Mouse (Mus musculus): Measurements from ENCODE around the gene Tnfrsf1a. TPM values are rescaled to one million over a fixed set of nuclear protein-coding genes. Genes with fewer than 3 reads are reported as not detected.

Tnfrsf1a gene
- polyA plus RNA-seq, 1 experiment from 2014 or later: 37.9 TPM

- WGBS: 56% methylated on average over 6 of the region's 6 CpGs
- Histone ChIP-seq H3K9me3 (replicated peaks) (no peaks in the 10 kb centered on the region), H3K9ac (no peak overlapping the region), H3K27ac (ENCODE audit: poor library complexity, severe bottlenecking) (no peak overlapping the region), H3K4me1 (replicated peaks) (peaks cover 6% of the 10 kb centered on the region), H3K4me3 (no peak overlapping the region), H3K4me2 (no peak overlapping the region), H3K27me3 (replicated peaks) (peaks cover 68% of the 10 kb centered on the region), H3K36me3 (no peaks in the 10 kb centered on the region)
- ATAC-seq (ENCODE audit: insufficient number of reproducible peaks, low FRiP score): no peak
Observed at GRCm38 (mm10) chr6:125323547-125323946, 25.6 kb upstream of the Tnfrsf1a start.

- H3K27ac ChIP-seq (ENCODE audit: poor library complexity, severe bottlenecking): no peak overlapping the region
- peaks cover 52% of the 10 kb centered on the region for H3K27me3 ChIP-seq (replicated peaks)
- H3K4me1 ChIP-seq (replicated peaks): peaks cover 7% of the 10 kb centered on the region
- no peaks in the 10 kb centered on the region for H3K9me3 ChIP-seq (replicated peaks)
- H3K36me3 ChIP-seq: no peaks in the 10 kb centered on the region
- 17% methylated on average over 6 of the region's 6 CpGs for WGBS
- H3K4me3 ChIP-seq: no peak overlapping the region
- H3K9ac ChIP-seq: no peak overlapping the region
- H3K4me2 ChIP-seq: no peak overlapping the region
- no peak; the same call in 1 of the 2 replicates for ATAC-seq (ENCODE audit: insufficient number of reproducible peaks, low FRiP score)
Observed at GRCm38 (mm10) chr6:125325337-125325736, 23.8 kb upstream of the Tnfrsf1a start.

- no peak for ATAC-seq (ENCODE audit: insufficient number of reproducible peaks, low FRiP score)
- WGBS: 76% methylated on average over 5 of the region's 5 CpGs
- Histone ChIP-seq H3K4me2 (no peak overlapping the region), H3K4me3 (no peak overlapping the region), H3K27me3 (replicated peaks) (peaks cover 23% of the 10 kb centered on the region), H3K27ac (ENCODE audit: poor library complexity, severe bottlenecking) (no peak overlapping the region), H3K4me1 (replicated peaks) (peaks cover 11% of the 10 kb centered on the region), H3K9ac (no peak overlapping the region), H3K36me3 (no peaks in the 10 kb centered on the region), H3K9me3 (replicated peaks) (no peaks in the 10 kb centered on the region)
Observed at GRCm38 (mm10) chr6:125328243-125328642, 20.9 kb upstream of the Tnfrsf1a start.

GRCm38 (mm10) chr6:125330626-125331326 lies 18.4 kb upstream of the Tnfrsf1a start:
- Histone ChIP-seq H3K27ac (ENCODE audit: poor library complexity, severe bottlenecking) (no peak overlapping the region), H3K27me3 (replicated peaks) (0 out of 2 replicates have a peak, but pooled peaks cover 11% of the 10 kb centered on the region), H3K4me2 (peak overlapping the region; percentile 93), H3K9me3 (replicated peaks) (no peaks in the 10 kb centered on the region), H3K9ac (peak overlapping the region; percentile 79), H3K36me3 (no peaks in the 10 kb centered on the region), H3K4me3 (peak overlapping the region; percentile 68), H3K4me1 (replicated peaks) (0 out of 2 replicates have a peak, but pooled peaks cover 5% of the 10 kb centered on the region)
- peak; percentile 87 for ATAC-seq (ENCODE audit: insufficient number of reproducible peaks, low FRiP score)
- under 1% methylated on average over 39 of the region's 39 CpGs for WGBS

- ATAC-seq (ENCODE audit: insufficient number of reproducible peaks, low FRiP score): no peak
- Histone ChIP-seq H3K36me3 (no peaks in the 10 kb centered on the region), H3K9ac (no peak overlapping the region), H3K4me2 (no peak overlapping the region), H3K27me3 (replicated peaks) (0 out of 2 replicates have a peak, but pooled peaks cover 5% of the 10 kb centered on the region), H3K27ac (ENCODE audit: poor library complexity, severe bottlenecking) (no peak overlapping the region), H3K4me3 (no peak overlapping the region), H3K4me1 (replicated peaks) (0 out of 2 replicates have a peak, but pooled peaks cover 5% of the 10 kb centered on the region), H3K9me3 (replicated peaks) (no peaks in the 10 kb centered on the region)
- WGBS: 72% methylated on average over 14 of the region's 14 CpGs
Observed at GRCm38 (mm10) chr6:125333112-125333899, 15.9 kb upstream of the Tnfrsf1a start.

- no peak overlapping the region for H3K27ac ChIP-seq (ENCODE audit: poor library complexity, severe bottlenecking)
- no peak overlapping the region for H3K9ac ChIP-seq
- H3K4me3 ChIP-seq: no peak overlapping the region
- no peak for ATAC-seq (ENCODE audit: insufficient number of reproducible peaks, low FRiP score)
- 0 out of 2 replicates have a peak, but pooled peaks cover 5% of the 10 kb centered on the region for H3K4me1 ChIP-seq (replicated peaks)
- H3K36me3 ChIP-seq: no peaks in the 10 kb centered on the region
- H3K9me3 ChIP-seq (replicated peaks): no peaks in the 10 kb centered on the region
- no peaks in the 10 kb centered on the region for H3K27me3 ChIP-seq (replicated peaks)
- 79% methylated on average over 2 of the region's 2 CpGs for WGBS
- H3K4me2 ChIP-seq: no peak overlapping the region
Observed at GRCm38 (mm10) chr6:125334356-125334755, 14.8 kb upstream of the Tnfrsf1a start.

- ATAC-seq (ENCODE audit: insufficient number of reproducible peaks, low FRiP score): no peak; the same call in 1 of the 2 replicates
- no peaks in the 10 kb centered on the region for H3K9me3 ChIP-seq (replicated peaks)
- H3K27ac ChIP-seq (ENCODE audit: poor library complexity, severe bottlenecking): peak overlapping the region; percentile 13; the same call in 1 of the 2 replicates
- no peaks in the 10 kb centered on the region for H3K36me3 ChIP-seq
- H3K4me2 ChIP-seq: no peak overlapping the region
- H3K27me3 ChIP-seq (replicated peaks): peaks cover 10% of the 10 kb centered on the region
- H3K4me3 ChIP-seq: no peak overlapping the region
- 50% methylated on average over 9 of the region's 9 CpGs for WGBS
- no peak overlapping the region for H3K9ac ChIP-seq
- peaks cover 14% of the 10 kb centered on the region; the same call in 1 of the 2 replicates for H3K4me1 ChIP-seq (replicated peaks)
Observed at GRCm38 (mm10) chr6:125338791-125339660, 10.1 kb upstream of the Tnfrsf1a start.

GRCm38 (mm10) chr6:125340244-125340643 lies 8.9 kb upstream of the Tnfrsf1a start:
- H3K4me1 ChIP-seq (replicated peaks): peaks cover 15% of the 10 kb centered on the region; the same call in 1 of the 2 replicates
- no peak overlapping the region for H3K4me2 ChIP-seq
- H3K27ac ChIP-seq (ENCODE audit: poor library complexity, severe bottlenecking): peak overlapping the region; percentile 79
- no peak overlapping the region for H3K4me3 ChIP-seq
- no peak overlapping the region for H3K9ac ChIP-seq
- 0 out of 2 replicates have a peak, but pooled peaks have one; percentile 40 for ATAC-seq (ENCODE audit: insufficient number of reproducible peaks, low FRiP score)
- no peaks in the 10 kb centered on the region for H3K36me3 ChIP-seq
- 62% methylated on average over 5 of the region's 5 CpGs for WGBS
- H3K27me3 ChIP-seq (replicated peaks): peaks cover 11% of the 10 kb centered on the region
- H3K9me3 ChIP-seq (replicated peaks): no peaks in the 10 kb centered on the region

GRCm38 (mm10) chr6:125342198-125342597 lies 7.0 kb upstream of the Tnfrsf1a start:
- no peak overlapping the region for H3K27ac ChIP-seq (ENCODE audit: poor library complexity, severe bottlenecking)
- 73% methylated on average over 3 of the region's 3 CpGs for WGBS
- no peak overlapping the region for H3K4me2 ChIP-seq
- H3K9me3 ChIP-seq (replicated peaks): no peaks in the 10 kb centered on the region
- ATAC-seq (ENCODE audit: insufficient number of reproducible peaks, low FRiP score): no peak
- no peak overlapping the region for H3K9ac ChIP-seq
- H3K36me3 ChIP-seq: no peaks in the 10 kb centered on the region
- H3K4me3 ChIP-seq: no peak overlapping the region
- peaks cover 15% of the 10 kb centered on the region; the same call in 1 of the 2 replicates for H3K4me1 ChIP-seq (replicated peaks)
- H3K27me3 ChIP-seq (replicated peaks): peaks cover 11% of the 10 kb centered on the region

GRCm38 (mm10) chr6:125344084-125344483 lies 5.1 kb upstream of the Tnfrsf1a start:
- no peak for ATAC-seq (ENCODE audit: insufficient number of reproducible peaks, low FRiP score)
- Histone ChIP-seq H3K4me2 (no peak overlapping the region), H3K4me3 (no peak overlapping the region), H3K9ac (no peak overlapping the region), H3K9me3 (replicated peaks) (no peaks in the 10 kb centered on the region), H3K4me1 (replicated peaks) (peaks cover 25% of the 10 kb centered on the region), H3K27ac (ENCODE audit: poor library complexity, severe bottlenecking) (no peak overlapping the region), H3K36me3 (no peaks in the 10 kb centered on the region), H3K27me3 (replicated peaks) (peaks cover 11% of the 10 kb centered on the region)
- 29% methylated on average over 8 of the region's 8 CpGs for WGBS

All from heart, embryonic 12.5 days (tissue).